Mouse (Mus musculus) neural tube, embryonic 10.5 days (tissue): ENCODE data around the gene Gm49321.
A peak's percentile ranks its signal among the peaks of the same experiment; 100 is the strongest.

ENCODE experiments used
- DNase-seq: peaks from one replicate; pipeline ENCODE4 v3.0.0-alpha.2; 2017; ENCODE audit warnings: low spot score; ENCODE audit errors: extremely low spot score

The Gm49321 gene

GRCm38 (mm10) chr12:73937353-73937752 is at the start of gene Gm49321:
Gene Gm49321 (plus strand): TSS chr12:73937653.
- no peak for DNase-seq

- no peak for DNase-seq
These were observed 49.3 kb upstream of the Gm49321 start for GRCm38 (mm10) chr12:73888003-73888783.

GRCm38 (mm10) chr12:73889571-73889970 is 47.9 kb upstream of the Gm49321 start:
- DNase-seq, result no peak

GRCm38 (mm10) chr12:73890086-73890485 is 47.4 kb upstream of the Gm49321 start:
- no peak for DNase-seq

GRCm38 (mm10) chr12:73892616-73893015 is 44.8 kb upstream of the Gm49321 start:
- DNase-seq, result no peak

DNA sequence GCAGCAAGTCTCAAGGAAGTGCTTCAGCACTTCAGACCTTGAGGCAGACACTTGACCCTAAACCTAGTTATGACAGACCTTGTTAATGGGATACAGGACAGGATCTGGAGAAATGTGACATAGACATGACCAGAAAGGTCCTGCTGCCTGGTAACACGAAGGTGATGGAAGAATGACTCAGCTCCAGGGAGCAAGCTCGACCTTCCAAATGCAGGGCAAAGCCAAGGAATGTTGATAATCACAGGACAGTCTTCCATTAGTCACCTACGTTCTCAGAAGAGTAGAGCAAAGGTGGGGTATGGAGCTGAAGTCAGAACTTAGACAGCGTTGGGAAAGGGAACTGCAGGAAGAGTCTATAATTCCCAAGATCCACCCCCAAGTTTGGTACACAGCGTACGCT is 42.6 kb upstream of the Gm49321 start:
- no peak for DNase-seq

DNA sequence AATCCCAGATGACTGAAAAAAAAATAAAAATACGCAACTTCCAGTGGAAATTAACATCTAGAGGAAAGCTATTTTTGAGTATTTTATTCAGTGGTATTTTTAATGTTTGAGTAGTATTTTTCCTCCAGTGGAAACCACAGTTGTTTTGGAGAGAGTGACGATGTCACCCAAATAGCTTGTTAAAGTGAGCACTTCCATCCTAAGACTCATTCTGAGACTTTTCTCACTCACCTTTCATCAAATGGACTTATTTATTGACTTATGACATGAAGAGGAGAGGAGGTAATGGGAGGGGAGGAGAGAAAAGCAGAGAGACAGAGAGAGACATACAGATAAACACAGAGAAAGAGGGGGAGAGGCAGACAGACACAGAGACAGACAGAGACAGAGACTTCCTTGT is 41.8 kb upstream of the Gm49321 start:
- DNase-seq, result no peak

GRCm38 (mm10) chr12:73896471-73896870 is 41.0 kb upstream of the Gm49321 start:
- no peak for DNase-seq

GRCm38 (mm10) chr12:73898281-73898680 is 39.2 kb upstream of the Gm49321 start:
- DNase-seq, result no peak

GRCm38 (mm10) chr12:73904133-73904934 is 33.1 kb upstream of the Gm49321 start:
- no peak for DNase-seq

- DNase-seq, result no peak
These were observed 32.4 kb upstream of the Gm49321 start for GRCm38 (mm10) chr12:73905041-73905440.

GRCm38 (mm10) chr12:73905555-73905954 is 31.9 kb upstream of the Gm49321 start:
- no peak for DNase-seq

DNA sequence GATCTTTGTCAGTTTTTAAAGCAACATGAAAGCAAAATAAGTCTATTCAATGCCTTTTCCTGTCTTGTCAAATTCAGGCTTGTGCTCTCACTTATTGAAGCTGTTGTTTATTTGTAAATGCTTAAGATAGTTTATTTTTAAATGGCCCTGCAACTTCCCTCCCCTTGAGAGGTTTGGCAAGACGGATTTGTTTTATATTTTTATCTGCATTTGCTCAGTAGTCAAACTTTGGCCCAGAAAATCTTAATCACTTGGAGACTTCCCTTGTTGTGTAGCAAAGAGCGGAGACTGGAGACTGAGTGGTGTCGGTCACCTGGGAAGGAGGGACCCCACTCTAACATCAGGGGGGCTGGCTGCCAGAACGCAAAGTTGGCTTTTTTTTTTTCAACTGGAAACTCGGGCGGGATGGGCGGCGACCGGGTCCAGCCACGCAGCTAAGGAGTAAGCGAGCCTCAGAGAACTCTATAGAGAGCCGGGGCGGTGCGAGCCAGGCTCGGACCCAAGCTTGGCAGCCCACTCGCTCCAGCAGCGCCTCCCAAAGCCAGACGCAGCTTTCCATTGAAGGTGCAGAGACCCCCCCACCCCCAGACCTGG is 30.3 kb upstream of the Gm49321 start:
- DNase-seq, result no peak

- peak; percentile 95 for DNase-seq
These were observed 29.7 kb upstream of the Gm49321 start for GRCm38 (mm10) chr12:73907673-73908150.

GRCm38 (mm10) chr12:73908274-73909012 is 29.0 kb upstream of the Gm49321 start:
- DNase-seq, result peak; percentile 81

DNA sequence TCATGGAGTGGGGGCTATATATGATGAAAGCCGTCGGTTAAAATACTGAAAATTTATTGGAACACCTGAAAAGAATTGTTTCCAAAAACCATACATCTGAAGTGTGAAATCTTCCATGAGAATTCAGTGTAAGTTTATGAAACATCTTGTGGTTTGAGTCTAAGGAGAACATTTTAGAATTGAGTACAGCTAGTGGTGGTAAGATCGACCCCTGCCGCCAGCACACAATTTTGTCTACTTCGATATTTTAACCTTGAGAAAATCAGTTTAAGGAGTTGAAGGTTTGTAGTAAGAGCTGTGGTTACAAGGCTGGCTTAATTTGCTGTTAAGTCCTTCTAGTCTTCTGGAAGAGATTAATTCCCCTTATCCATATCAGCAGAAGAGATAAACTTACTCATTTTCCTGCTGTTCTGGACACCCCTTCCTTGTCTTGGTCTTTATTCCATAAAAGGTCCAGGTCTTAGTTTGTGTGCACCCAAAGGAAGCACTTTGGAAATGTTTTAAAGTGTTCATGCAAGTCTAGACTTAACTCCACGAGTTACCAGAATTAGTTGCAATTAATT is 28.4 kb upstream of the Gm49321 start:
- DNase-seq, result no peak

DNA sequence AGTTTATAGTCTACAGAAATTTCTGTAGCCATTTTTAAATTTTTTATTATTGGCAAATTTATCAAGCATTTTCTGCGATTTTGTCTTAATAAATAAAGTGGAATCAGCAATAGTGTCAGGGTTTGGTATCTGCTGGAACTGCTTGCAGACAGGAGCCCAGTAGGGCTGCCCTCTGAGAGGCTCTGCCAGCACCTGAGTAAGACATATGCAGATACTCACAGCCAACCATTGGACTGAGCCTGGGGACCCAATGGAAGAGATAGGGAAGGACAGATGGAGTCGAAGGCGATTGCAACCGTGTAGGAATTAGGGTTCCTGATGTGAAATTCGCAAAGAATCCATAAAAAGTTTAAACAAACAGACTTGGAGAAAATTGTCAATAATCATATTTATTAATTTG is 19.0 kb upstream of the Gm49321 start:
- no peak for DNase-seq

DNA sequence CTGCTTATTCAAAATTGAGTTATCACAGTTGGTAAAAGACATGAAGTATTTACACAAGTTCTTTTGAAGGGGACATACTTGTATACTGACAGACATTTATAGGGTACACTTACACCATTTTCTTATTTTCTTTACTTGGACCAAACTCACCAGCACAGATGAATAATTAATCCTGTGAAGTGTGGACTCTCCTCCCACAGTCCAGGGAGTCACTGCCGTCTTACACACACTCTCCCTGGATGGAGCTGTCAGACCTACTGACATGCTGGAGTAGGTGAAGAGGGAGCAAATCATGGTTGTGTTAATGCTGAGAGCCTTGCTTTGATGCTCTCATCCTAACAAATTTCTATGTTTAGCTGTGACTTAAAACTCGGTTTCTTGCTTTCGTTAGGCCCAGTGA is 7.2 kb upstream of the Gm49321 start:
- no peak for DNase-seq

DNA sequence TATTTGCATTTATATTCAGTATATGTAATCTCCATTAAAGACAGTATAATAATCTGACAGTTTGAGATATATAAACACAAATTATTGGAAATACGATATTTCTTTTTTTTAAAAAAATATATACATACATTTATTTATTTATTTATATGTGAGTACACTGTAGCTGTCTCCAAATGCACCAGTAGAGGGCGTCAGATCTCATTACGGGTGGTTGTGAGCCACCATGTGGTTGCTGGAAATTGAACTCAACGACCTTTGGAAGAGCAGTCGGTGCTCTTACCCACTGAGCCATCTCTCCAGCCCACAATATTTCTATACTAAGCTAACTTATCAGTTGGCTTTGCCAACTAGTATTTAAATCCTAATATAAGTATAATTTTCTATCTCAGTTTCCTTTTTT is 6.2 kb upstream of the Gm49321 start:
- DNase-seq, result no peak

GRCm38 (mm10) chr12:73934528-73934927 is 2.9 kb upstream of the Gm49321 start:
- DNase-seq, result no peak

DNA sequence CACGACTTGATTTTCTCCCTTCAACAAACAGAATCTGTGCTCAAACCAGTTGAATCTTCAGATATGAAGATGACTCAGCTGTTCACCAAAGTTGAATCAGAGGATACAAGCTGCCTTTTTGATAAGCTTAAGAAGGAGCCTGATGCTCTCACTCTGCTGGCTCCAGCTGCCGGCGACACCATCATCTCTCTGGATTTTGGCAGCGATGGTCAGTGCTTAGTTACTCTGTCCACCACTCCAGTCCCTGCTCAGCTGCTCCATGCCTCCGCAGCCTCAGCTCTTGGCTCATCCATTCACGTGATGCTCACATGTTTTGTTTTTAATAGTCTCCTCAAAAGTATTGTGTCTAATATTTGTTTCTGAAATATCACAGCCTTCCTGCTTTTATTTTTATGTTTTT is 2.1 kb downstream of the Gm49321 start:
- DNase-seq, result no peak
